Mouse (Mus musculus) retina, adult 2 months (tissue): Measurements from ENCODE around the gene Pard3b.

Source experiments
- DNase-seq: peaks from one replicate; pipeline ENCODE4 v3.0.0-alpha.2; 2012; ENCODE audit warnings: low read depth, low spot score

Pard3b gene

GRCm38 (mm10) chr1:62244191-62244984 lies 605.8 kb downstream of the Pard3b start:
- DNase-seq, result no peak

GRCm38 (mm10) chr1:62252432-62252831 lies 613.8 kb downstream of the Pard3b start:
- DNase-seq, result no peak

- DNase-seq, result no peak
Measured at GRCm38 (mm10) chr1:62254316-62254715, 615.7 kb downstream of the Pard3b start.

- no peak for DNase-seq
Measured at GRCm38 (mm10) chr1:62254888-62255287, 616.3 kb downstream of the Pard3b start.

GRCm38 (mm10) chr1:62276466-62276865 lies 637.8 kb downstream of the Pard3b start:
- no peak for DNase-seq

- no peak for DNase-seq
Measured at GRCm38 (mm10) chr1:62278586-62278985, 640.0 kb downstream of the Pard3b start.

- no peak for DNase-seq
Measured at GRCm38 (mm10) chr1:62280586-62280985, 642.0 kb downstream of the Pard3b start.

GRCm38 (mm10) chr1:62282835-62283234 lies 644.2 kb downstream of the Pard3b start:
- no peak for DNase-seq

- no peak for DNase-seq
Measured at GRCm38 (mm10) chr1:62283624-62284023, 645.0 kb downstream of the Pard3b start.

- no peak for DNase-seq
Measured at GRCm38 (mm10) chr1:62309376-62309775, 670.8 kb downstream of the Pard3b start.

- no peak for DNase-seq
Measured at GRCm38 (mm10) chr1:62325237-62325636, 686.6 kb downstream of the Pard3b start.

- DNase-seq, result no peak
Measured at GRCm38 (mm10) chr1:62327743-62328142, 689.1 kb downstream of the Pard3b start.

- no peak for DNase-seq
Measured at GRCm38 (mm10) chr1:62328808-62329207, 690.2 kb downstream of the Pard3b start.

- DNase-seq, result no peak
Measured at GRCm38 (mm10) chr1:62333016-62333415, 694.4 kb downstream of the Pard3b start.

GRCm38 (mm10) chr1:62334196-62334595 lies 695.6 kb downstream of the Pard3b start:
- no peak for DNase-seq

GRCm38 (mm10) chr1:62340261-62340660 lies 701.6 kb downstream of the Pard3b start:
- DNase-seq, result no peak

- no peak for DNase-seq
Measured at GRCm38 (mm10) chr1:62344286-62344685, 705.7 kb downstream of the Pard3b start.

- DNase-seq, result no peak
Measured at GRCm38 (mm10) chr1:62348371-62348770, 709.7 kb downstream of the Pard3b start.

GRCm38 (mm10) chr1:62355496-62355895 lies 716.9 kb downstream of the Pard3b start:
- no peak for DNase-seq

GRCm38 (mm10) chr1:62374427-62375050 lies 735.9 kb downstream of the Pard3b start:
- DNase-seq, result no peak

GRCm38 (mm10) chr1:62378335-62378734 lies 739.7 kb downstream of the Pard3b start:
- no peak for DNase-seq

GRCm38 (mm10) chr1:62382807-62383514 lies 744.3 kb downstream of the Pard3b start:
- DNase-seq, result no peak

- no peak for DNase-seq
Measured at GRCm38 (mm10) chr1:62384241-62384640, 745.6 kb downstream of the Pard3b start.
